Mouse (Mus musculus) thymus, adult 2 months (tissue): ENCODE measurements around the gene Sgsm3. TPM values are rescaled to one million over a fixed set of nuclear protein-coding genes. Genes with fewer than 3 reads are reported as not detected.

Source experiments
- DNase-seq: peaks from one replicate; pipeline ENCODE4 v3.0.0; 2021
- H3K27ac ChIP-seq: fragments of 200-500 bp; 2 replicates; pipeline ENCODE4 v1.5.1; 2012; ENCODE audit warnings: low read length, control low read depth; ENCODE audit not compliant: control insufficient read depth, insufficient read depth
- H3K27me3 ChIP-seq: fragments of 200-500 bp; 2 replicates; pipeline ENCODE4 v1.6.1; 2012; ENCODE audit warnings: mild to moderate bottlenecking, low read length, moderate library complexity, mixed read lengths; ENCODE audit not compliant: control insufficient read depth, insufficient read depth
- H3K36me3 ChIP-seq: fragments of 200-500 bp; 2 replicates; pipeline ENCODE4 v1.6.1; 2012; ENCODE audit warnings: mild to moderate bottlenecking, low read length, moderate library complexity; ENCODE audit not compliant: control insufficient read depth, insufficient read depth
- H3K4me1 ChIP-seq: fragments of 200-500 bp; replicated peaks from 2 replicates; pipeline ENCODE4 v1.6.1; 2012; ENCODE audit warnings: low read length; ENCODE audit not compliant: control insufficient read depth, insufficient read depth
- H3K4me3 ChIP-seq: fragments of 200-500 bp; 2 replicates; pipeline ENCODE4 v1.5.1; 2012; ENCODE audit warnings: mild to moderate bottlenecking, low read length, control low read depth, moderate library complexity; ENCODE audit not compliant: control insufficient read depth, insufficient read depth
- CTCF ChIP-seq: fragments of 200-500 bp; IDR thresholded peaks from 2 replicates; pipeline ENCODE4 v1.5.1; 2012; ENCODE audit warnings: mild to moderate bottlenecking, control low read depth, low read length, moderate library complexity, borderline replicate concordance; ENCODE audit not compliant: control insufficient read depth, poor library complexity, insufficient read depth; ENCODE audit errors: extremely low read depth
- POLR2A ChIP-seq: fragments of 200-500 bp; IDR thresholded peaks from 2 replicates; pipeline ENCODE4 v1.6.1; 2012; ENCODE audit warnings: mild to moderate bottlenecking, low read length, control low read depth, moderate library complexity; ENCODE audit not compliant: control insufficient read depth, poor library complexity, insufficient read depth; ENCODE audit errors: extremely low read depth
- whole genome bisulfite sequencing: fragments of 180-500 bp; shearing (Covaris S2); methylation state at CpG from one replicate; pipeline ENCODE4 v1.1.7; 2018; 5-methylcytosine and 5-hydroxymethylcytosine counted together
- polyA plus RNA-seq: library from polyadenylated mRNA; depleted of rRNA; stranded (reverse); fragments of >200 nt; gene quantifications from 2 replicates; pipeline ENCODE4 v1.2.3, GENCODE M21; 2012

Sgsm3 gene
- polyA plus RNA-seq, 1 experiment: 18.5 TPM

GRCm38 (mm10) chr15:81010114-81010513 lies 32.5 kb downstream of the Sgsm3 start:
- WGBS: 89% methylated on average over 7 of the region's 7 CpGs
- TF ChIP-seq POLR2A: no peak
- no peak for TF ChIP-seq CTCF

GRCm38 (mm10) chr15:81011523-81011922 lies 34.0 kb downstream of the Sgsm3 start:
- 91% methylated on average over 3 of the region's 3 CpGs for WGBS
- Histone ChIP-seq H3K27me3 (no peaks in the 10 kb centered on the region), H3K36me3 (peaks cover 23% of the 10 kb centered on the region), H3K4me3 (no peak overlapping the region), H3K4me1 (no peaks in the 10 kb centered on the region), H3K27ac (no peak overlapping the region)
- no peak for TF ChIP-seq CTCF
- TF ChIP-seq POLR2A: no peak
- DNase-seq: no peak

More at GRCm38 (mm10) chr15:81010114-81010513, 32.5 kb downstream of the Sgsm3 start:
- Histone ChIP-seq H3K4me3 (no peak overlapping the region), H3K36me3 (peaks cover 16% of the 10 kb centered on the region), H3K27ac (no peak overlapping the region), H3K27me3 (no peaks in the 10 kb centered on the region), H3K4me1 (no peaks in the 10 kb centered on the region)
- no peak for DNase-seq

GRCm38 (mm10) chr15:81012359-81012758 lies 34.8 kb downstream of the Sgsm3 start:
- H3K36me3 ChIP-seq: peaks cover 30% of the 10 kb centered on the region
- no peak overlapping the region for H3K4me3 ChIP-seq
- no peaks in the 10 kb centered on the region for H3K27me3 ChIP-seq
- WGBS: 95% methylated on average over 4 of the region's 4 CpGs
- TF ChIP-seq POLR2A (no peak), CTCF (no peak)
- DNase-seq: no peak
- H3K4me1 ChIP-seq: no peaks in the 10 kb centered on the region
- no peak overlapping the region for H3K27ac ChIP-seq

GRCm38 (mm10) chr15:81013186-81013585 lies 35.6 kb downstream of the Sgsm3 start:
- 95% methylated on average over 7 of the region's 7 CpGs for WGBS
- no peak overlapping the region for H3K27ac ChIP-seq
- TF ChIP-seq CTCF (no peak), POLR2A (no peak)
- no peaks in the 10 kb centered on the region for H3K4me1 ChIP-seq
- no peak overlapping the region for H3K4me3 ChIP-seq
- no peaks in the 10 kb centered on the region for H3K27me3 ChIP-seq
- peaks cover 38% of the 10 kb centered on the region for H3K36me3 ChIP-seq
- DNase-seq: no peak

- no peak for DNase-seq
- WGBS: 91% methylated on average over 5 of the region's 5 CpGs
- Histone ChIP-seq H3K4me1 (no peaks in the 10 kb centered on the region), H3K36me3 (peaks cover 56% of the 10 kb centered on the region), H3K27me3 (no peaks in the 10 kb centered on the region), H3K27ac (no peak overlapping the region), H3K4me3 (no peak overlapping the region)
- TF ChIP-seq POLR2A (no peak), CTCF (no peak)
Measured at GRCm38 (mm10) chr15:81015068-81015744, 37.6 kb downstream of the Sgsm3 start.

GRCm38 (mm10) chr15:81016488-81016887 lies 38.9 kb downstream of the Sgsm3 start:
- 96% methylated on average over 10 of the region's 10 CpGs for WGBS
- H3K36me3 ChIP-seq: peaks cover 69% of the 10 kb centered on the region

GRCm38 (mm10) chr15:81017308-81017707 lies 39.7 kb downstream of the Sgsm3 start:
- H3K27ac ChIP-seq: no peak overlapping the region
- H3K36me3 ChIP-seq: peaks cover 77% of the 10 kb centered on the region
- 97% methylated on average over 7 of the region's 7 CpGs for WGBS
- TF ChIP-seq CTCF: no peak
- no peak for TF ChIP-seq POLR2A
- no peak for DNase-seq
- no peaks in the 10 kb centered on the region for H3K27me3 ChIP-seq
- no peak overlapping the region for H3K4me3 ChIP-seq
- H3K4me1 ChIP-seq: no peaks in the 10 kb centered on the region

More at GRCm38 (mm10) chr15:81016488-81016887, 38.9 kb downstream of the Sgsm3 start:
- TF ChIP-seq POLR2A: no peak
- TF ChIP-seq CTCF: no peak
- Histone ChIP-seq H3K4me1 (no peaks in the 10 kb centered on the region), H3K4me3 (no peak overlapping the region), H3K27me3 (no peaks in the 10 kb centered on the region), H3K27ac (no peak overlapping the region)
- DNase-seq: no peak
